In the genomic region with DNA sequence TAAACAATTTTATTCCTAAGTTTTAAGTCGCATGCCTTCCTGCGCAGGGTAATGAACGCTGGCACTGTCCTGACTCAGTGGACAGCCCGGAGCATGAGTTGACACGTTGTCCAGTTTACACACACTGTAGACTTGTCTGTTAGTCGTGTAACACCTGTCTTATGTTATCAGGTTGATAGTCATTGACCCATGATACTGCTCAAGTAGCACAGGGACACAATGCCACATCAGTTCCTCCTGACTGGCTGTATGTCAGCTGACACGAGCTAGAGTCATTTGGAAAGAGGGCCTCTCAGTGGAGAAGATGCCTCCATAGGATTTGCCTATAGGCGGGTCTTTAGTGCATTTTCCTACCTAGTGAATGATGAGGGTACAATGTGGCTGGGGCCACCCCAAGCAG, we compare ENCODE assay signal across 24 mouse cellular contexts. TPM values are rescaled to one million over a fixed set of nuclear protein-coding genes. Genes with fewer than 3 reads are reported as not detected.
DNase-seq lines count a peak whose midpoint lies in the region; ATAC-seq and TF ChIP-seq lines count a peak whose summit lies in the region.
"Had no signal": no experiment of that assay in that cellular context is flagged by ENCODE, and none has a peak within 500 bp of the region (broad histone marks: within the 10 kb centered on the region; RNA-seq: fewer than 3 reads in every experiment).

No protein-coding gene starts in this region.

- TF ChIP-seq POLR2A in thymus, adult 2 months (IDR thresholded peaks at IDR 0.05; ENCODE audit: control insufficient read depth, extremely low read depth, insufficient read depth, low read length, poor library complexity) = no peak

- TF ChIP-seq CTCF in intestine, postnatal 0 days (IDR thresholded peaks at IDR 0.05; ENCODE audit: low read depth) = no peak
- no peak for TF ChIP-seq CTCF in thymus, adult 2 months (IDR thresholded peaks at IDR 0.05; ENCODE audit: borderline replicate concordance, control insufficient read depth, extremely low read depth, insufficient read depth, low read length, poor library complexity)

- no peaks in the 10 kb centered on the region for H3K27me3 ChIP-seq in intestine, embryonic 16.5 days (replicated peaks; ENCODE audit: control insufficient read depth, insufficient read depth, low read length)
- H3K27me3 ChIP-seq in intestine, embryonic 15.5 days (replicated peaks) = no peaks in the 10 kb centered on the region
- no peaks in the 10 kb centered on the region for H3K27me3 ChIP-seq in intestine, postnatal 0 days (replicated peaks; ENCODE audit: control insufficient read depth, insufficient read depth, low read length)
- H3K27me3 ChIP-seq in thymus, adult 2 months (ENCODE audit: control insufficient read depth, insufficient read depth, low read length) = no peaks in the 10 kb centered on the region
- H3K27me3 ChIP-seq: embryonic facial prominence, embryonic 13.5 days; embryonic facial prominence, embryonic 15.5 days; forebrain, embryonic 12.5 days; Patski had no signal

- no peak overlapping the region for H3K9ac ChIP-seq in intestine, embryonic 16.5 days (ENCODE audit: low read depth, low read length)
- H3K9ac ChIP-seq in intestine, embryonic 15.5 days = no peak overlapping the region
- no peak overlapping the region for H3K9ac ChIP-seq in intestine, postnatal 0 days (ENCODE audit: low read depth, low read length)
- H3K9ac ChIP-seq: embryonic facial prominence, embryonic 13.5 days; embryonic facial prominence, embryonic 15.5 days; forebrain, embryonic 12.5 days had no signal

- H3K4me3 ChIP-seq in intestine, embryonic 16.5 days (ENCODE audit: low read length) = no peak overlapping the region
- H3K4me3 ChIP-seq in intestine, embryonic 15.5 days (replicated peaks) = no peak overlapping the region
- no peak overlapping the region for H3K4me3 ChIP-seq in intestine, postnatal 0 days (ENCODE audit: low read depth, low read length)
- no peak overlapping the region for H3K4me3 ChIP-seq in thymus, adult 2 months (ENCODE audit: control insufficient read depth, insufficient read depth, low read length)
- H3K4me3 ChIP-seq: embryonic facial prominence, embryonic 13.5 days; embryonic facial prominence, embryonic 15.5 days; erythroblast, embryonic 14.5 days; forebrain, embryonic 10.5 days; forebrain, embryonic 12.5 days had no signal

- H3K9me3 ChIP-seq in intestine, embryonic 16.5 days (ENCODE audit: control insufficient read depth, low read length) = no peaks in the 10 kb centered on the region
- H3K9me3 ChIP-seq in intestine, embryonic 15.5 days = no peaks in the 10 kb centered on the region
- H3K9me3 ChIP-seq in intestine, postnatal 0 days (ENCODE audit: control insufficient read depth) = no peaks in the 10 kb centered on the region
- H3K9me3 ChIP-seq: embryonic facial prominence, embryonic 13.5 days; embryonic facial prominence, embryonic 15.5 days; forebrain, embryonic 10.5 days; forebrain, embryonic 12.5 days; G1E had no signal

- 87% methylated on average over 8 of the region's 8 CpGs for WGBS in intestine, embryonic 16.5 days
- WGBS in intestine, embryonic 15.5 days = 88% methylated on average over 8 of the region's 8 CpGs
- WGBS in intestine, postnatal 0 days = 57% methylated on average over 8 of the region's 8 CpGs
- 94% methylated on average over 8 of the region's 8 CpGs for WGBS in thymus, adult 2 months

- H3K4me1 ChIP-seq in intestine, embryonic 16.5 days (ENCODE audit: control insufficient read depth, insufficient read depth, low read length) = no peaks in the 10 kb centered on the region
- no peaks in the 10 kb centered on the region for H3K4me1 ChIP-seq in intestine, embryonic 15.5 days (replicated peaks)
- H3K4me1 ChIP-seq in intestine, postnatal 0 days (replicated peaks; ENCODE audit: control insufficient read depth, insufficient read depth, low read length) = no peaks in the 10 kb centered on the region
- H3K4me1 ChIP-seq in thymus, adult 2 months (replicated peaks; ENCODE audit: control insufficient read depth, insufficient read depth, low read length) = no peaks in the 10 kb centered on the region
- H3K4me1 ChIP-seq: embryonic facial prominence, embryonic 13.5 days; embryonic facial prominence, embryonic 15.5 days; forebrain, embryonic 10.5 days; forebrain, embryonic 12.5 days had no signal

- no peak for DNase-seq in thymus, adult 2 months
- no peak for DNase-seq in cerebellum, adult 11 months
- DNase-seq: adrenal gland, adult 8-10 months; adrenal gland, postnatal 14 days; adrenal gland, postnatal 36 days; cerebellum, adult 18-20 months; cerebellum, adult 8-10 months; cerebellum, adult 9-11 months; cerebellum, postnatal 14 days; cerebellum, postnatal 36 days; embryo, embryonic 11 days had no signal

- no peak overlapping the region for H3K27ac ChIP-seq in intestine, embryonic 16.5 days (ENCODE audit: low read length)
- H3K27ac ChIP-seq in intestine, embryonic 15.5 days = no peak overlapping the region
- peak overlapping the region; percentile 86 for H3K27ac ChIP-seq in intestine, postnatal 0 days (ENCODE audit: low read depth, low read length)
- no peak overlapping the region for H3K27ac ChIP-seq in thymus, adult 2 months (ENCODE audit: control insufficient read depth, insufficient read depth, low read length)
- H3K27ac ChIP-seq: embryonic facial prominence, embryonic 13.5 days; embryonic facial prominence, embryonic 15.5 days; forebrain, embryonic 10.5 days; forebrain, embryonic 12.5 days had no signal

- peak; percentile 31; the same call in 1 of the 2 replicates for ATAC-seq in intestine, embryonic 16.5 days
- no peak for ATAC-seq in intestine, embryonic 15.5 days
- peak; percentile 82 for ATAC-seq in intestine, postnatal 0 days
- ATAC-seq: activated CD4-positive, CD25-positive, alpha-beta regulatory T cell, adult 4 months; forebrain, embryonic 14.5 days; forebrain, embryonic 16.5 days; Patski had no signal

- H3K4me2 ChIP-seq in intestine, embryonic 16.5 days (ENCODE audit: low read depth, low read length) = no peak overlapping the region
- no peak overlapping the region for H3K4me2 ChIP-seq in intestine, embryonic 15.5 days (replicated peaks)
- H3K4me2 ChIP-seq in intestine, postnatal 0 days (replicated peaks; ENCODE audit: low read depth) = no peak overlapping the region
- H3K4me2 ChIP-seq: embryonic facial prominence, embryonic 13.5 days; embryonic facial prominence, embryonic 15.5 days; forebrain, embryonic 12.5 days had no signal

- peaks cover 10% of the 10 kb centered on the region for H3K36me3 ChIP-seq in intestine, embryonic 16.5 days (ENCODE audit: control insufficient read depth, insufficient read depth, low read length)
- H3K36me3 ChIP-seq in intestine, embryonic 15.5 days = peaks cover 26% of the 10 kb centered on the region
- H3K36me3 ChIP-seq in intestine, postnatal 0 days (ENCODE audit: control insufficient read depth, insufficient read depth) = peaks cover 56% of the 10 kb centered on the region
- peaks cover 43% of the 10 kb centered on the region for H3K36me3 ChIP-seq in thymus, adult 2 months (ENCODE audit: control insufficient read depth, insufficient read depth, low read length)

RNA-seq across cellular contexts. Expression of a gene that starts 11.1 kb away (rescaled TPM):
- polyA plus RNA-seq in intestine, embryonic 16.5 days (2015; fragmentation: Nextera tagmentation; extraction: Ambion mirVana) = 43.0 and 45.9 TPM in 2 replicates
- 39.7 and 41.2 TPM in 2 replicates for polyA plus RNA-seq in intestine, embryonic 15.5 days (2015; fragmentation: Nextera tagmentation; extraction: Ambion mirVana)
- 45.7 and 47.6 TPM in 2 replicates for polyA plus RNA-seq in intestine, postnatal 0 days (2015; fragmentation: Nextera tagmentation; extraction: Ambion mirVana)
- polyA plus RNA-seq in thymus, adult 2 months (2012; rRNA removed) = 23.7 and 26.4 TPM in 2 replicates

RNA-seq across cellular contexts. Expression of a gene that starts 52.5 kb away (rescaled TPM):
- 8.6 and 9.5 TPM in 2 replicates for polyA plus RNA-seq in intestine, embryonic 16.5 days (2015; fragmentation: Nextera tagmentation; extraction: Ambion mirVana)
- 7.1 and 7.3 TPM in 2 replicates for polyA plus RNA-seq in intestine, embryonic 15.5 days (2015; fragmentation: Nextera tagmentation; extraction: Ambion mirVana)
- polyA plus RNA-seq in intestine, postnatal 0 days (2015; fragmentation: Nextera tagmentation; extraction: Ambion mirVana) = 15.0 and 16.7 TPM in 2 replicates
- polyA plus RNA-seq in thymus, adult 2 months (2012; rRNA removed) = 0.35 and 0.38 TPM in 2 replicates
- polyA plus RNA-seq: erythroblast, embryonic 14.5 days had no signal
